Mouse (Mus musculus): Measurements from ENCODE around the gene Ddx52.

DNA sequence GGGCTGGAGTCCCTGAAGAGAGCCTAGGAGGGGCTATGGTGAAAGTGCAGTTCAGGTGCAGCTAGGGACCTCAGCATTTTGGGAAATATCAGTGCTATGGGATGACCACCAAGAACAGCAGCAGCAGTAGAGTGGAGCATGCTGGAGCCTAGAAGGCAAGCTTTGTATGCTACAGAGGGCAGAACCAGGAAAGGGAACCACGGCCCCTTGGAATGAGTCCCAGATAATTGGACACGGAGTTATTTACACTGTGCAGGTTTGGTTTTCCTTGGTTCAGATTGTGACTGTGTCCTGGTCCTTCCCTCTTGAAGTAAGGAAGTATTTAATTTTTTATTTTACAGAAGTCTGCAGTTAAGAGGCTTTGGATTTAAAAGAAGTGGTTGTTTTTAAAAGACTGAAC lies 51.6 kb downstream of the Ddx52 start:
- TF ChIP-seq POLR2A (IDR thresholded peaks at IDR 0.05; ENCODE audit: borderline replicate concordance, low read depth, low read length) (no peak), CTCF (IDR thresholded peaks at IDR 0.05; ENCODE audit: low read depth, low read length) (no peak)
